Mouse (Mus musculus) lung, postnatal 10 days (tissue): ENCODE measurements at regions not wholly inside any gene's neighbourhood (a gene's known extent, or its start where the extent isn't known, plus 50 kb on each side); places are given as distances from the start of the nearest gene placed in this dataset.

Experiments
- DNase-seq: peaks from one replicate; pipeline ENCODE4 v3.0.0; 2021

DNA sequence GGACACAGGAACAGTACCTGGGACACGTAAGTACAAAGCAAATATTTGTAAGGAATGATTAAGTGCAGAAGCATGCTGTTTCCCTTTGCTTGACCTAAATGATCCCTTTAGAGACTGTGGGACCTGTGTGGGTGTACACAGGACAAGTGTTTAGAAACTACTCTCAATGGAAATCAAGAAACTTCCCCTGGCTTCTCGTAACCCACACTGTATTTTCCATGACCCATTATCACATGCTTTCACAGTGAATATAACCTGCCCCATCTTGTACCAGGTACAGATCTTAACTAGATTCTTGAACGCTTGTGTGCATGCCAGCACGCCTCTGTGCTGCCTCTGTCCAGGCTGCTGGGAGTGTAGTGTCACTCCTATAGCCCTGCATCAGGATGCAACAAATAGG lies 177.8 kb upstream of the Ahr start:
- DNase-seq, result no peak

DNA sequence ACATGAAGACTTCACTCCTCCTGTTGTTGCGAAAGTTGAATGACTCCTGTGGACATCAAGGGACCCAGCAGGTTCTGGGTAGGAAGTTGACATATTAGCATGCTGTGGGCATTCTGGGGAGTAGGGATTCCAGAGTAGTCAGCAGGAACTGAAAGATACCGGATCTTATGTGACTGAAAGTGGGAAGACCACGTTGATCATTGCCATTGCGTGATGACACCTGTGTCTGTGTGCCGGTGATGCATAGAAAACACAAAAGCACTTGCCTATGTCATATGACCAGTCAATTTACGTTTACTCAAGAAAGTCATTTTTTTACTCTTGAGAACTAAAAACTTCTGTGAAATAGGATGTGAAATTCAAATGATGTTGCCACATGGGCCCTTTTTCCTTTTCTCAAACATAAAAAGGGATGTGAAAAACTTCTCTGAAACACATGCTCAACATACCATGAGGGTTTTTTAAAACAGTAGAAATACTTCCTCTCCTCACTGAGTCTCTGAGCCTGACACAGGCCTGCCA lies 176.8 kb upstream of the Ahr start:
- no peak for DNase-seq

DNA sequence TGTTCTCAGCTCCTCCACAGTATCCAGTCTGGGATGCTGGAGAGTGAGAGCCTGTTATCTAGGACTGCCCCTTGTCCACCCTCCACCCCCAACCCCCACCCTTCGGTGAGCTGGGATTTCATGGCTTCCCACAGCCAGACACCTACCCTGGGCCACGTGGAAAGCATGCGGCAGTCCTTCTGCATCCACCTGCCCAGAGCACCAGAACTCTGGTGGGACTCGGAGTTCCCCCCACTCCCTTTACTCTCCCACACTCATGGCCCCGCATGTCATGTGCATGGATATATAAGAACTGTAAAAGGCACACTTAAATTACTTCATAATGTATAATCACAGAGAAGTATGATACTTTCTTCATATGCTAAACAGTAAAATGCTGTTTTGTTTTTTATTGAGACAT lies 175.5 kb upstream of the Ahr start:
- DNase-seq, result no peak

DNA sequence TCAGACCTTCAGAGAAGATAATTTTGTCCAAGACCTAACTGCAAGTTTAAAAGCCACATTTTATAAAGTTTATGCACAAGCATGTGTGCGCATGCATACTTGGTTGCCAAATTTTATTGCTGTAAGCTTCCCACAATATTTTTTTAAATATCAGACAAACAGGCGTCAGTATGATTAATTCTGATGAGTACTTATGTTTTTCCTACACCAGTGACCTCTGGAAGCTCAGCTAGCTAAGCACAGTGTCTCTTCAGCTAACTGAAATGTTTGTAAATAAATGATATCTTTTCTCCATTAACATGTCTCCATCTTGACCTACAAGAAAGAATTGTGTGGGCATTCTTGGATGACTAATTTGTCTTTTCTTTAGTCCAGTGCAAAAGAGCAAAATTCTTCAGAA lies 168.6 kb upstream of the Ahr start:
- DNase-seq, result no peak

DNA sequence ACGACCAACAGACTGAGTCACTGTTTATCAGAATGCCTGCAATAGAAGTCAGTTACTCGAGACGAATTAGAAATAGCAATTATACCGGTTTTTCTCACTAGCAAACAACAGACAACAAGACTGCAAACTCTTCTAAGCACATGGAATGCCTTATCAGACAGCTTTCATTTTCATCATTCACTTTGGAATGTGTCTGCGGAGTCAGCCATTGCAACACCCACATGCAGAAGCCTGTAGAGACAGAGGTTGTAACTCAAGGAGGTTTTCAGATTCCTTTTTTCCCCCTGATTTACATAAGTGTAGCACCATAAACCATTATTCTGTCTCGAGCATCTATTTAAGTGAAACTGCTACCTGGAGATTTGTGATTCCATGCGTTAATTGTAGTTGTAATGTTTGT lies 167.8 kb upstream of the Ahr start:
- DNase-seq, result peak; percentile 7

DNA sequence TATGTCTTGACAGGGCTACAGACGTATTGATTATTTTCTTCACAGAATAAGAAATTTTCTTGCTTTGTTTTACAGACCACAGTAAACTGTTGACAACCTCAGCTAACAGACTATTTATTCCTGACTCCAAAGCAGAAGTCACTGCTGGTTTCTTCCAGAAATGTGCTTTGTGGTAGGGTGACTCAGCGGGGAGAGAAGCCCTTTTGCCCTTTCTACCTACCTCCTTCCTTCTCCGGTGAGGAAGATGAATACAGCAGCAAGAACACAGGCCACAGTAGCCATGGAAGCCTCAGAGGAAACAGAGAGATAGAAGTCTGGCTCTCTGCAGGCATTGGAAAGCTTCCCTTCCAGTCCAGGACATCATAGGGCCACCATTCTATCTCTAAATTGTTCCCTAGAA lies 159.4 kb upstream of the Ahr start:
- DNase-seq, result no peak

DNA sequence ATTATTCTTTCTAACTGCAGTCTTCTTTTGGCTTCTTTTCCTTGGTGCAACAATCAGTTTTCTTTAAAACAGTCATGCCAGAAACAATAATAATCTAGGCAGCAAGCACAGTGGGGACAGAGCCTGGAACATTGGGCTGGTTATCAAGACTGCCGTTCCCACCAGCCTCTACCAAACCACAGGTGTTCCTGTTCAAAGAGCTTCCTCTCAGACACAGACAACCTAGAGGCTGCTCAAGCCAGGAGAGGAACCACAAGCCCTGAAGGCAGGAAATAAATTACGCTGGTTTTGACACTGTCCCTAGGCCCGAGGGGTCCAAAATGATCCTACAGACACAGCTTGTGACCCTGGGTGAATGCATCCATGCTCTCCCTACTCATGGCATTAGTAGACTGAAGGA lies 156.1 kb upstream of the Ahr start:
- DNase-seq, result no peak

DNA sequence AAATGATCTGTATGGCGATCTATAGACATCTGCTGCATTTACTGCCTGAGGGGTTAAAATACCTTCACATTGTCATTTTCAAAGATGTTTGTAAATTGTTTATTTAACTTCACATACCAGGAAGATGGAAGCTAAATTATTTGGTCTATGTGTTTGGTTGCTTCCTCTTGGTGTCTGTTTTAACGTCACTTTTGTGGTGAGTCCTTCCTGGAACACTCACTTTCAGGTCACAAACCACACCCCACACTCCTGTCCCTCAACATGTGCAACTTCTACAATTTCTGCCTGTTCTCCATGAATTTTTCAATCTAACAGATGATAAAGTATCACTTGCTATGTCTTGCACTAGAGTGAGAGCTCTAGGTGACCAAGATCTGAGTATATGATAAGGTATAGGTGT lies 151.4 kb upstream of the Ahr start:
- no peak for DNase-seq

DNA sequence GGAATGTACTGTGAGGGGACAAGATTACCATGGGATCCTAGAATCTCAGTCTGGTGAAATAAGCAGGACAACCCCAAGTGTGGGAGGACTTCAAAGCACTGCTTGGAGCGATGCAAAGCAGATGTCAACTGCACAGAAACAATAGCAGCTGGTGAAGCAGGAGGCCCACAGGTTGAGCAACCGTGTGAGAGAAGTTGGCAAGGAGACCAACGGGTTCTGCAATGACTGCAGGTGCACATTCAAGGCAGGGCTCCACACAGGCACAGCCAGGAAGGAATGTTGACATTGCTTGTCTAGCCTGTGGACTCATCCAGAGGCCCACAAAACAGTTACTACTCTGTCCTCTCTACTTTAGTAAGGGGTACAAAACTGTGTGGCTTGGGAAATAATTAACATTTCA lies 150.4 kb upstream of the Ahr start:
- DNase-seq, result no peak

DNA sequence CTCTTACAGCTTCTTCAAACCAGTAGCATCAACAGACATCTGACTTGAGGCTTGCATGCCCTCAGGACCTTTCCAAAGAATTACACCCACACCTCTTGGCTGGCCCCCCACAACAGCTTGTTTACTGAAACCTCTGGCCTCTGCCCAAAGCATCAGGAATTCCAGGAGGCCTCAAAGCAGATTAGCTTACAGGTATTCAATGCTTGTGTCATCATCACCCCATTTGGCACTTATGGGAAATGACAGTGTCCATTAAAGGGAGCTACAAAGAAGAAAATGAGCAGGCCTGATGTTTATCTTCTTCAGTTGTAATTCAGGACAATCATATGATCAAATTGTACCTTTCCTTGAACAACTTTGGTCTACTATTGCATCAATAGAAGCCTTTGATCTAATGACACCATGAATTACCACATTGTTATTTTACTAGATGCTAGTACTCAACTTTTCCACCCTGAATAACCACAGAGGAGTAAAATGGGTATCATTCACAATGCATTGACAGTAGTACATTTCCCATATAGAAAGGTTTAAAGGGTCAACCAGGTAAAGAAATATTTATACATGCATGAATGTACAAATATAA lies 147.1 kb upstream of the Ahr start:
- DNase-seq, result no peak

DNA sequence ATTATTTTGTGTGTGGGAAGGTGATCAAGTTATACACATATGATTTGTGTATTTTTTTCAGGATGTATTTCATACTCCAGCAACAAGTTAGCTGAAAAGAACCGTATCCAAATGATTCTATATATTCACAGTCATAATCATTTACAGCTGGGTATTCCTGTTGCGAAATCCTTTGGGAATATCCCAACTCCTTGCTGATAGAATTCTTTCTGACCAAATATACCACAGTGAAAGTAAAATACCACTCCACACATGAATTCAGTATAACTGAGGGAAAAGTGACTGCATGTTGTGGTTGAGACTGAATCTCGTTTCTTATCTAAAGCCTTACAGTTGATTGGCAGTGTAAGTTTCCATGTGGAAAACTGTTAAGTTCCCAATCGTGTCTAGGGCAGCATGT lies 145.1 kb upstream of the Ahr start:
- DNase-seq, result no peak

DNA sequence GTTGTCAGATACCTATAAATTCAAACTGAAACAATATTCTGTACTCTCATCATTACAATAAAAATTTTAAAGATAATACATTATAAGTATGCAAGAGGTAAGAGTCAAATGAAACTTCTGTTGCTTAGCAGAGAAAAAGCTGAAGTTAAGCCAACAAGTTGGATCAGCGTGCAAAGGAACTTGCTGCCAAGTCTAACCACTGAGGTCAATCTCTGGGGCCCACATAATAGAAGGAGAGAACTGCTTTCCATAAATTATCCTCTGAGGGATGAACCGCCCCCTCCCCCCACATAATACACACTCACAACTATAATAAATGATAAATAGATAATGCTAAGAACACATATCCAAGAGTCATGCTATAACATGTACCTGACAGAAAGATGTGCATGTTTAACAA lies 144.2 kb upstream of the Ahr start:
- no peak for DNase-seq

DNA sequence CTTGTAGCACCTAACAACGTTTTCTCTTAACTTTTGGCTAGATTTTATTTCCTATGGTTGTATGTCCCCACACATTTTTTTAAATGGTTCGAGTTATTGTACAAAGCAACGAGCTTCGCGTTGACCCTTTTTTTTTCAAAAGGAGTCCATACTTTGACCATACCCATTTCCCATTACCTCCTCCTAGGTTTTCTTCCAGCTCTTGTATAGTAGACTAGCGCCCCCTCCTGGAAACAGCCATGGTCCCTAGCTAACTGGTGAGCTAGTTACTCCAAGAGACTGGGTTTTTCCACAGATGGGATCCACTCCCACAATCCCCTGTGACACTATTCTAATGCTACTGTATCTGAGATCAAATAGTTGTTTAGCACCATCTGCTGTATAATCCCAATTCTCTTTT lies 139.6 kb upstream of the Ahr start:
- DNase-seq, result peak; percentile 68

DNA sequence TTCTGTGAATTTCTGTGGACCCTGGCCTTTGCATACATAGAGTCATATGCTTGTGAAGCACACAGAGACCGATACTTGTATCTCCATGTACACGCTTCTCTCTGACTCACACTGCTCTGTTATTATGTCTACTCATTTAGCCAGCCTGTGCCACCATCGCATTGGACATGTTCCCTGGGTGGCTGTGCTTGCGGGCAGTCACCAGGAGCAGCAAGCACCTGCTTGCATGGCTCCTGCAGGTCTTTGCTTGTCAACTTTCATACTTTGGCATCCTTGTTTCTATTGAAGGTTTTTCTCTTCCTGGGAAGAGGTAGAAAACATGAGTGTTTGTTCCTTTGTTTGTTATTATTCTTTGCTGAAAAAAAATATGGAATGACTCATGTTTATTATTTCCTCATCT lies 136.1 kb upstream of the Ahr start:
- no peak for DNase-seq

DNA sequence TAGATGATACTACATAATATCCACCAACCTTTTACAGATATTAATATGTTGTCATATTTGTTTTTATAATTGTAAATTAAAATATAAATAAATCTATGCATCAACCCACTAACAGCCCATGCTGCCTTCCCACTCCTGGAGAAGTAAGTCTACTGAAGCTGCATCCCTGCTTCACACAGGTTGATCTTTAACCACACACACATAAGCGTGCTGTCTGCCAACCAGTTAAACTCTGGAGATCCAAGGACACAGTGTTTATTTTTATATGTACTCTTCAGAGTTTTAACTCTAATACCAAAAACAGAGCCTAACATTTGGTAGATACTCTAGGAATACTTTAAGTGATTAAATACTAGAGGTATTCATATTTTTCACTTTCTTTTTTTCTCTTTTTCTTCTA lies 133.9 kb upstream of the Ahr start:
- no peak for DNase-seq

DNA sequence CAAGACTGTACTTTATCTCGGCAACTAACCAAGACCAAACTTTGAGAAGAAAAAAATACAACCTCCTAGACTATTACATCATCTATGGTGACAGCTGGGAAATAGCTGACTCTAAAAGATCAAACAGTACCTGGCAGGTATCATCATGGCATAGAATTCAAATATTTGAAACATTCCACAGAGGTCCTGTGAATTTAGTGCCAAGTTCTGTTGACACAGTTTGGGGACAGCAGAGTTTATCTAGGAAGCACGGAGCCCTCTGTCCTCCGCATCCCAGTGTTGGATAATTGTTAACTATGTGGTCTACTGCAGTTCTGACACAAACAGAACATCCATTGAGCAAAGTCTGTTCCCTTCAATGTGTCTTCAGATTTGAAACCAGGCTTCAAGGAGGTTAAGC lies 132.9 kb upstream of the Ahr start:
- no peak for DNase-seq

DNA sequence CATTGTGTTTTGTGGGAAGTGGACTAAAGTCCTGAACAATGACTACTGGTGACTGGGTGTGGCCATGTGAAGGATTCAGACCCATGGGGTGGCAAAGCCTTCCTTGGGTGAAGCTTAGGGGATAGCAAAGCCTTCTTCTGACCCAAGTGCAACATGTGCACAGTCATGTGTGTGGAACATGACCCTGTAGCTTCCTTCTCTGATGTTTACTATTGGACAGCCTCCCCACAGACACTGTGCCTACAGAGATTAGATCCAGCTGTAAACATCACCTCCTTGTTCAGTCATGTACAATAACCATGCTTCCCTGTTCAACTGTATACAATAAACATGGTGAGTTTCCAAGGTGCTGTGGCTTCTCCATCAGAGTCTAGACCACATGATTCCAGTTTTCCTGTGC lies 132.4 kb upstream of the Ahr start:
- no peak for DNase-seq

DNA sequence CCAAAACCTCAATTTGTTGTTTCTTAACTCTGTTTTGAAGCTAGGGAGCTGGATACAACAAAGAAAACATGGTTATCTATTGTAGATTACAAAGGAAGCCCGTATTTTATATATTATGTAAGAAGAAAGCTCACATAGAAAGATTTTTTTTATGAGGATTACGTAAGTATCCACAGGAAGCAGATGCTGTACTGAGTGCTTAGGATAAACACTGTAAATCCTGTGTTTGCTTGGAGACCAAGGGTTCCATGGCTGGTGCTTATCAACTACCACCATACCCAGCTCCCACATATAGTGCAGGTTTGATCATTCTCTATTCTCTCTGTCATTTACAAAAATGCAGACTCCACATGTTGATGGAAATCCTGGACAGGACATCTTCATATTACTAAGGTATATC lies 131.2 kb upstream of the Ahr start:
- no peak for DNase-seq

DNA sequence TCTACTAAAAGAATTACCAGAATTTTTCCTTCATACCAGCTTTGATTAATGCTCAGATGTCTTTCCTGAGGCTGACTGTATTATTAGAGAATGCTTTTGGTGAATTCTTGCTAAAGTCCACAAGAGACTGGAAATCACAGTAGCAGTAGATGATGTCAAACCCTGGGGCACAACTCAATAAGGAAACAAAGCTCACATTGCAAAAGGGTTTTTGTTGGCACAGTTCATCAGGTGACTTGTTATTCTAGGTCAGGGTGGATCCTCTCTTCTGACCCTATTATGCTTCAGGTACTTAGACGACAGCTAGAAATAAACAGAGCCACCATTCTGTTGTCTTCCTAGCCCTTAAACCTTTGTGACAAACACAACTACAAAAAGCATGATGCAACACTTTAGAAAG lies 128.2 kb upstream of the Ahr start:
- DNase-seq, result no peak

DNA sequence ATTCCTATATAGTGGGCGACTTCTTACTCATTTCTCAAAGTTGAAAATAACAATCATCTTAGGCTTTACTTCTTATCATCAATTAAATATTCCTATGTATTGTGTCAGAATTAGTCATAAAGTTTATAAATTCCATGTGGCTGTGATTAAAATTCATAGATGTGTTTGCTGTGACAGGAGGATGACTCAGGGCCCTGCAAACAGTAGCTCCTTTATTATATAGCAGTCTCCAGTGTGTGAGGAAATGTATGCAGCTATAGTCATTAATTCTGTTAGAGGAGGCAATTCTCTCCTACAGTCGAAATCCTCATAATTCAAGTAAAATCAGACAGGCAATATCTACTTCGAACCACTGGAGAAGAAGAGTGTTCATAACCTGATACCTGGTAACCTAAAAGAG lies 121.7 kb upstream of the Ahr start:
- no peak for DNase-seq

DNA sequence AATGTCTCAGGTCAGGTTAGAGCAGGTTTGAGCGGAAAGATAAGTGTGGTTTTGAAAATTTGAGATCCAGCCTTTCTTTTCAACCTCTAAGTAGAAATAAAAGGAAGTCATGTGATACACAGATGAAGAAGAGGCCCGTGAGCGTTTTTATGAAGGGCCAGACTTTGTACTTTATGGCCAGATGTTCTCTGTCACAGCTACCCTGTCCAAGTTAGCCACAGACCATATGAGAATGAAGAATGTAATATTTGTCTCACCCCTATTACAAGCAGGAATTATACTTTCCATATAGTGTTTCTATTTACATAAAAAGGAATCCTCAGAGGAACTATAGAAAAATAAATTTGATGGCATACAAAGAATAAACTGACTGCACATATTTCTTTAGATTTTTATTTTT lies 114.9 kb upstream of the Ahr start:
- DNase-seq, result no peak

DNA sequence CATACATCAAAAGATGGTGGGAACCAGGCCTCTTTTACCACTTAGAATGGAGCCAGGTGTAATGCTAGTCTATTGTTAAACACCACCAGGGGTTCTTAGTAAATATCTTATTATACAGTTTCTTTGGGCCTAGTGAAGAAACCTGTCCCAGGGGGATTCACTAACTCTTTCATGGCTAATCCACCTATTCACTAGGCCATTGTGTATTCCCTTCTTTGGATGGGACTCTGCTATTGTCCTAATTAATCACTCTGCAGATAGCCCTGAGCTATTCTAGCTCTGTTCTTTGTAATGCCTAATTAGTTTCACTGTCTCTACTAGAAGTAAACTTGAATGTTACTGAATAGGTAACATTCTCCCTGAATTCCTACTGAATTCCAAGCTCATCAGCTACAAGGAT lies 107.6 kb upstream of the Ahr start:
- no peak for DNase-seq

DNA sequence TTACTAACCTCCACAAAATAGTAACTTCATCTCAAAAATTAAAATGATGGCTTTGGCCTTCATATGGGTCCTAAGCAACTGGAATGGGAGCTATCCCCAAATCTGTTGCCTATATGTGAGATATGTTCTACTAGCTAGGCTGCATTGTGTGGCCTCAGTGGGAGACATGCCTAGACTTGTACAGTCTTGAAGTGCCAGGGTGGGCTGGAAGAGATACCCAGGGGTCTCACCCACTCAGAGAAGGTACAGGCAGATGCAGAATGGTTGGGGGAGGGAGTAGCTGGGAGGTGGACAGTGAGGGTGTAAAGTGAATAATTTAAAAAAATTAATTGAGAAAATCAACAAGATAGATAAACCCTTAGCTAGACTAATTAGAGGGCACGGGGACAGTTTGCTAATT lies 106.9 kb upstream of the Ahr start:
- no peak for DNase-seq

DNA sequence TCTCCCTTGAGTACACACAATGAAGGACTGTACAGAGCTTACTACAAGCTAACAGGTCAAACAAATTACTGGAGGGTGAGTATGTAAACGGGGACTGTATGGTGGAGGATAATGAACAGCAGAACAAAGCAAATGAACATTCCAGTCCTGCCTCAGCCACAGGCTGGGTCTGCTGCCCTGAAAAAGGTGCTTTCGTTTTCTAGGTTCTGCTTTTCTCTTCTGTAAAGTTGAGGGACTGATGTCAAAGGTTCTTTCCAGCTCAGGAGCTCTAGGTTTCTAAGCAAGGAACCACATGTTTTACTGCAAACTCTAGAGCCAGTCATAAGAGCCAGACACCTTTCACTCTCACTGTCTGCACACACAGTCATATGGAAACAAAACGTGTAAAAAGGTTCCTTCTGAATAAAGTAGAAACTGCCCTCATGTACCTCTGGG lies 106.1 kb upstream of the Ahr start:
- no peak for DNase-seq

DNA sequence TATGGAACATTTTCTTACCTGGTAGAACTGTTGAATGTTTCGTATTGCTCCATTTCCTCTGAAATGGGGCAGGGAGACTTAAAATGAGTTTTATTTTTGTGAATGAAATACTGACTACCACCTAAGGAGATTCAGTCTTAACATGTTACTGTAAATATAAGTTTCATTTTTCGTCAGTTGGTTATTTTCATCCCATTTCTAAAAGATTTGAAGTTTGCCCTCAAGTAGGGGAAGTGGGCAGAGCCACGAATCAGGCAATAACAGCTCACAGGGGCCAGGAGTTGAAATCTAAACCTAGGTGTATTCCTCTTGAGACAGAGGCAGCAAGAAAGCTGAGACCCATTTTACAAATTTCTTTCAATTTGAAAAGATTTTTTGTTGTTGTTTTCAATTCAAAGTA lies 88.6 kb upstream of the Ahr start:
- no peak for DNase-seq

DNA sequence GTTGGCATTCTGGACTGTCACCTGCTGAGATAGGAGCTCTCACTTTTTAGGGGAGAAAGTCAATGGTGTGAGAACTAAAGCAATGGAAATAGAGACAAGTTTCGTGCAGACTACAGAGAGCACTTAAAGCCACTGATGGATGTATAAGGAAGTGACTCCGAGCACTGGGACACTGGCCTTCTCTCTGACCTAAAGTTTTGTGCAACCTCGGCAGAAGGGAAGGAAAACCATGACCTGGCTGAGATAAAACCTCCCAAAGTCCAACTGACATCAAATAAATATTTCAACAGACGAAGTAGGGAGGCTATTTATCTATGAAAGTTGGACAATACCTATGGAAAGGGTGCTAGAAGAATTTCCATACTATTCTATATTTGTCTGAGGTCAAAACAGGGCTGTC lies 80.0 kb upstream of the Ahr start:
- DNase-seq, result no peak
